Mouse (Mus musculus) kidney, adult 11 months (tissue): ENCODE results near the gene Tgfbr3.

ENCODE experiments used
- DNase-seq: peaks from one replicate; pipeline ENCODE4 v3.0.0; 2022

Gene Tgfbr3

DNA sequence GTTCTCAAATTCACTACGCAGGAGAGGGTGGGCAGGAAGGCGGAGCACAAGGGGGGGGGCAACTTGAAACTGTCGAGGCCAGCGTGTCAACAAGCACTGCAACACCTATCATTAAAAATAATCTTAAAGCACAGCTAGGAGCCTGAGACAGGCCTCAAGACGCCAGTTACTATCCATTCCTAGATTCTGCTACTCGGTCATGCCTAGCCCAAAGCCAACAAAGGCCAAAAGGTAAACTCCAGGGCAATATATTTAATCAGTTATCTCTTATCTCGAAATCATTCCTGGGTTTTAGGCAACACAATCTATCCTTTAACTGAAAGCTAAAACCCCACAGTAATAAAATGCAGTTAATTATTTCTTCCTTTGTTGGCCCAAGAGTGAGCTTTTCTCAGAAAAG, 221.9 kb downstream of the Tgfbr3 start:
- no peak for DNase-seq

DNA sequence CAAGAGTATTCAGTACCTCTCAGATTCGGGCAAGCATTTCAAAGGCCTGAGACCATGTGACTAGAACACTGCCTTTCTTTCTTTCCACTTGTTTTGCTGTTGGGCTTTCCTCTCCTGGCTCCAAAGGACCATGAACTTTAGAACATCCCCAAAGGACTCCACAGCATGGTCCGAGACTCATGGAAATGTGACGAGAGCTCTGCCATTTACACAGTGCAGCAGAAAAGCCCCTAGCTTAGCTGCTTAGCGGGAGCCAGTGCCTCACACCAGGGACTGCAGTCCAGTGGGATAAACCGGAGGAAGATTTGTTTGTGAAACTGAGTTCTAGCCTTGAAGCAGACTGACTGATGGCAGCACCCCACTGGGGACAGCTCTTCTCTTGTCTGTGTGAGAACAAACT, 224.5 kb downstream of the Tgfbr3 start:
- no peak for DNase-seq

DNA sequence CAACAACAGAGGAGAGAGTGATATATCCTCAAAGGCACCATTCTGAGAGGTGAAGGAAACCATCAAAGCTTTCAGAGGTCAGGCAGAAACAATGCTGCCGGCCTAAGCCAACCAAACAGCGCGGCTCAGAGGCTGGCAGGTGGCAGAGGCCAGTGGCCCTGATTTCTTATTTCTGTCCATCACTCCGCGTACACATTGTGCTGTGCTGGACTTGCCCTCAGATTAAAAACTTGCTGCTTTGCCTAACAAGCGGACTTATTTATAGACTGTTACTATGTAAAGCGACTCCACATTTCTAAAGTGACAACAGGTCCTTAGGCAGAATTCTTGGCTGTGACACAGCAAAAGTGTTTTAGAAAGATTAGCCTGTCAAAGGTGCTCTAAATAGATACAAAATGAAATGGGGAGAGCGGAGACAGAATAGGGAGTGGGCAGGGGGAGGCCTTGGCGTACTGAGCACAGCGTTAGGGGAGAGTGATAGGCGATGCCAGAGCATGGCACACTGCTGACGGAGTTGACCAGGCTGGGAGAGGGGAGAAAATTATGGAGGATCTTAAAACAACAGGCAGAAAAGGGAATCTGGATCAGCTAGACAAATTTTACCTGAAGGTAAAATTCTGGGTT, 227.1 kb downstream of the Tgfbr3 start:
- DNase-seq, result no peak

DNA sequence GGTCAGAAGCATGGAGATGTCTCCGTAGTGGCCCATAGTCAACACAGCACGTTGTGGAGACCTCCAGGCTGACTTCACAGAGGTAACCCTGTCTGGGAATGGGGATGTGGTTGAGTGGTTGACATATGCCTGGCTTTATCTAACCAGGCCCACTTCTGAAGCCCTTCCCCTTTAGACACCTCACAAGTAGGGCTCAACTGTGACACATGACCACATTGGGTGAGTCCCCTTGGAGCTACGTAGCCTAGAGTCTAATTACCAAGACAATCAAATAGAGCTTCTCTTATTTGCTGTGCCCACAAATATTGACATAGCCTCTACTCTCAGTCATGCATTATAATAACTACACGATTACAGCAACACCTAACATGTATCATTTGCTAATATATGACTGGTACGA, 229.9 kb downstream of the Tgfbr3 start:
- DNase-seq, result no peak

DNA sequence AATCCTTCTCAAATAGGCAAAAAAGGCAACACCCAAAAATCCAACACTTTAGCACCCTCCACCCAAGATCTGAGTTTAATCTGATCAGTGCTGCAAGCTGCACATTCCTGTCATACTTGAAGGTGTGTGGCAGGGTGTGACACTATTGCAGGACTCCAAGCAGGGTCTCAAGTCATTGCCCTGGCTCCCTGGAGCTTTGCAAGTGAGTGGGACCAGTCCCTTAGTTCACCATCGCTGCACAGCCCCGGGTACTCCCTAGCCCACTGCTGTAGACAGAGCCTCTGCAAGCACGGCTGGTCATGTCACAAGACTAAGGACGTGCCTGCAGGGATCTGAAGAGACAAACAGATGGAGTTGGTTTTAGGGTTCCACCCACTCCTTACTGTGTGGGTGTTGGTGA, 230.8 kb downstream of the Tgfbr3 start:
- no peak for DNase-seq
